Mouse (Mus musculus): ENCODE measurements at regions not wholly inside any gene's neighbourhood (a gene's known extent, or its start where the extent isn't known, plus 50 kb on each side); places are given as distances from the start of the nearest gene placed in this dataset.

GRCm38 (mm10) chr19:15200792-15201191 is 602.9 kb upstream of the Tle4 start:
- DNase-seq, result no peak

DNA sequence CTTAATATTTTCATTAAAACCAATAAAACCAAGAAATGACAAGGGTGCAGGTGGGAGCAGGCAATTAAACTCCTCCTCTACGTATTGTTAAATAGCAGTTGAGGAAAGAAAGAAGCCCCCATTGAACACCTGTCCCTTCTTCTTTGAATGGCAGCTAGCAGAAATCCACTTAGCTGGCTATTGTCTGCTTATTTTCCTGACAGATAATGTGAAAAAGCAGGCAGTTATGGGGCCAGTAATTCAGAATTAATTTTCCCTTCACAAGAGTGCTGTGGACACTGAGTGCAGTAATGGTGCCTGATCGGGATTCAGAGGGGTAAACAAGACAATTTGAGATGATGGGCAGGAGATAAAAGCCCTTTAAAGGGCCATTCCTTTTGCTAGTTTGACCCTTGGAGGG is 602.5 kb upstream of the Tle4 start:
- no peak for DNase-seq

- no peak for DNase-seq
These were observed 601.8 kb upstream of the Tle4 start for GRCm38 (mm10) chr19:15199692-15200091.

GRCm38 (mm10) chr19:15175221-15175620 is 577.4 kb upstream of the Tle4 start:
- no peak for DNase-seq

DNA sequence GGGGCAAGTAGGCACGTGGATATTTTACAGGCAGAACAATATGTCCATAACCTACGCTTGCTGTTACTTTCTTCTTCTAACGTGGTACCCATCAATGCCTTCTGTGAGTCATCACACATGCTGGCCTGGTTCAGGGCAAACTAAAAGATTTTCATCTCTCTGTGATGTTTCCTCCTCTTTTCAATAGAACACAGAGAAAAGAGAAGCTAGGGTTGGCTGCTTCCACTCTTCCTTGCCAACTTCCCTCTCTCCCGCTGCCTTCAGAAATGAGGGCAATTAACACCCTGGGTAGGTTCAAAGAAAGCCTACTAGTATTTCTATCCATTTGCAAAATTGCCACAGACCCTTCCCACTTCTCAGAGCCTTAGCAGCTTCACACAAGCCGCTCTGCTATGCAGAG is 575.5 kb upstream of the Tle4 start:
- no peak for DNase-seq

DNA sequence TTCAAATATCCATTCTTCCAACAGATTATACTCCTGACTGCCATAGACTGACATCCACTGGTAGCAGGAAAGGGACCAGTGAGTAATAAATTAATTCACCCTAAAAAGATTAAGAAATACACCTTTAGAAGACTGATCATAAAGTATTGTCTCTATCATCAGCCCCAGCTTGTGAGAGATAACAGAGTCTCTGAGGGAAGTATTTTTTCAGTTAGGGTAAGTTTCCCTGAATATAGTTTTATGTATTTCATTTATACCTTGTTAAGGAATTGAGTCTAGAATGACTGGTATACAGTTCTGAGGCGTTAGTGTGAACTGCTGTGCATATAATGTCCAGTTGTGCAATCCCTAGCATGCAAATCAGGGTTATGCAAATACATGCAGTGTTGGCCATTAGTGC is 569.3 kb upstream of the Tle4 start:
- DNase-seq, result no peak

DNA sequence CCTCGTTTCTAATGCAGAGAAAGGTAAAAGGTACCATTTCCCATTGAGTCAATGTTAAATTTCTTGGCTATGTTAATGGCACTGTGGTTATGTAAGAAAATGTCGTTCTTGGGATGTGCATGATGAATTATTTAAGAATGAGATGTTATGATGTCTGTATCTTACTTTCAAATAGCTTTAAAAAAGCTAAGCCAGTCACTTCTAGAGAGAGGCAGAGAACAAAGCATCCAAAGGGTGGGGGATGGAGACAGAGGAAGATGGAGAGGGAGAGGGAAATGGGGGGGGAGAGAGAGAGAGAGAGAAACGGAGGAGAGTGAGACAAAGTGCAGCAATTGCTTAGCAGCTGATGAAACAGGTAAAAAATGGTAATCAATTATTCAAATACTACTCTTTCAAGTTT is 562.8 kb upstream of the Tle4 start:
- no peak for DNase-seq

- no peak for DNase-seq
These were observed 560.8 kb upstream of the Tle4 start for GRCm38 (mm10) chr19:15158653-15159052.

GRCm38 (mm10) chr19:15158177-15158576 is 560.3 kb upstream of the Tle4 start:
- no peak for DNase-seq

DNA sequence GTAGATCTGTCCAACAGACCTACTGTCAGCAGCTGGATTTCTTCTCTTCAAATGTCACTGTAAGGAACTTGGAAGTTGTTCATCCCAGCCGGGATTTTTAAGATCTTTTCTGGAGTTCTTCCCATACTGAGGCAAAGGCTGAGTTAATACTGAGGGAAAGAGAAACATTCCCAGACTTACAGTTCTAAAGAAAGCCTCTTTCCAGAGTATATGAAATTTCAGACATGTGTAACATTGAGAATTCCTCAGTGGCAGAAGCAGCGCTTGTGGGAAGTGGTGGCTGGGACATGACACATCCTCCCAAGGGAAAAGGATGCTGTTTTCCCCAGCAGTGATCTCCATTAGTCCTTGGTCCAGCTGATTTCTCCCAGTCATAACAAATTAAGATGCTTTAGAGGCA is 556.8 kb upstream of the Tle4 start:
- DNase-seq, result no peak

DNA sequence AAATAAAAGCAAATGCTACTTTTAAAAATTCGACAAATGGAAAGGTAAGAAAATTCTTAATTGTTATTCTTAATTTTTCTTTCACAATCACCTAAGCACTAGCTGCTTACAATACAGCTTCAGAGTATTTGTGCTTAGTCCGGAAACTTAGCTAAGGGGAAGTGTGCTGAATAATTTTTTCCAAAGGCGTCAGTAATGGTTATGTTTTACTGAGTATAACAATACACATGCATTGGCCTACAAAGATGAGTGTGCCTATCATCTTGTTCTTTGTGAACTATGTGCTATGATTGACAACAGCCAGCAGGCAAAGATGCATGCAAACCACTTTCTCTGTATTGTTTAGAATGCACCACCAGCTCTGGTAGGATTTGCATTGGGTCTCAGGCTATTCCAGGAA is 548.5 kb upstream of the Tle4 start:
- no peak for DNase-seq

DNA sequence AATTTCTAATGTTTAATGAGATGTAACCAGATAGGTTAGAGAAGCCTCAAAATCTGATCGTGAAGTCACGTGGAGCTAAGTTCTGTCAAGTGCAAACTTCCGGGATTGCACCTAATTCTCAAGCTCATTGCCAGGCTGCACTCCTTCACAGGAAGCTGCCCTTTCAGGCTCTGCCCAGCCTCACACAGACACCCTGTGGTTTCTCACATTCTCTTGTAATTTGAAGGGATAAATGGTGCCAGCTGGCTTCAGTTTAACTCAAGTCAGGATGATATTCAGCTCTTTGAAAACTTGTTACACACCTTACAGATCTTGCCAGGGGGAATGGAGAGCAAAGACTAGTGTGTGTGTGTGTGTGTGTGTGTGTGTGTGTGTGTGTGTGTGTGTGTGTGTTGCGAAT is 529.3 kb upstream of the Tle4 start:
- DNase-seq, result no peak

DNA sequence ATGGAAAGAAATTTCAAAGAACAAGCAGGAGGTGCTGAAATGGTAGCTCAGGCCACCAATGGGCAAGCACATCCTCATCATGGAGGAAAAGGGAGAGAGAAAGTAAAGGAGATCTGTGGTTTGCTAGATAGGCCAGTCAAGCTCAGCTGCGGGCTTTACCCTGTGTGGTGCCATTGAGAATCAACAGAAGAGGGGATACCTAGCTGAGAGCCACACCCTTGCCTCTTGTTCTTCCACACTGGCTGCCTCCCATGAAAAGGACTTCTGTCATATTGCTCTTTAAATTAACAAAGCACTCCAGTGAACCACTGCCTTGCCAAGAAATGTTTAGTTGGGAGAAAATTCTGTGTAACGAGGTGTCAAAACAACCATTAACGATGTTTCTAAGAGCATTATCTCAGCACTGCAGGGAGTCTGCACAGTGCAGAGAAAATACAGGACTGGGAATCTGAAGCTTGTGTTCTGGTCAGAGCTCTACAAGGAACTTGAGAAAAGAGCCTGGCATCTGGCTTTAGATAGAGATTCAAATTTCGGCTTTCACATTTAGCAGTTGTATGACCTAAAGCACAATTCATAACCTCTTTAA is 510.7 kb upstream of the Tle4 start:
- no peak for DNase-seq

GRCm38 (mm10) chr19:15095054-15095453 is 497.2 kb upstream of the Tle4 start:
- DNase-seq, result no peak

GRCm38 (mm10) chr19:15093534-15093933 is 495.7 kb upstream of the Tle4 start:
- no peak for DNase-seq

GRCm38 (mm10) chr19:15080638-15081037 is 482.8 kb upstream of the Tle4 start:
- no peak for DNase-seq

DNA sequence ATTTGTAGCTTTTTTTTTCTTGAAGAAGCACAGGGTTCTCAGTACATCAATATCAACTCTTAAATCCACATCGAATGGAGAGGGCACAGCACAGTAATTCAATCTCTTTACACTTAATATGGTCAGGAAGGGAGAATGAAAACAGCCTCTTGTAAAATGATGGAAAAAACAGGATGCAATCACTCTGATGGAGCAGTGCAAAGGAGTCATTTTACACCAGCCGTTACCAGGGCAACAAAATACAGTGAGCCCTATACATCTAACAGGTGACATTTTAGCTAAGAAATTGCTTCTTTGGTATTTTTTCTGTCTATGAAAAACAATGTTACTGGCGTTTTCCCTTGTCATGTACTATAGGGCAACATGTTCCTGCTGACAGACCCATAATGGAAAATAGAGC is 459.9 kb upstream of the Tle4 start:
- no peak for DNase-seq

GRCm38 (mm10) chr19:15053582-15054141 is 455.8 kb upstream of the Tle4 start:
- no peak for DNase-seq

- DNase-seq, result no peak
These were observed 454.9 kb upstream of the Tle4 start for GRCm38 (mm10) chr19:15052642-15053239.

DNA sequence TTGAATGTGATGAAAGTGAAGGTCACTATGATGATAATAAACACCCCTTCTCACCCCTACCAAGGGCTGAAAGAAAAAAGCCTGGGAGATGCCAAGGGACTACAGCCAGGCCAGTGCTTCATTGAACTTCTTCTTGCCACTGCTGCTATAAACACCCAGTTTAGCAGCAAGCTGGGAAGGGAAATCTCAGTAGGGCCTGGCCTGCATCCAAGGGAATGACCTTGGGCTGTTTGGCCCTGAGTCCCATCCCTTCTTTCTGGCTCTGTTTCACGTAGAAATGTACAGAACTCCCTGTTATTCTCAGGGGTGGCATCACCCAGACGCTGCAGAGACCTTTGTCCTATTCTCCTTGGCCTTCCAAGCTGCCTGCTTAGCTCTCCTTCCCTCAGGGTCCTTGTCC is 450.0 kb upstream of the Tle4 start:
- DNase-seq, result no peak

DNA sequence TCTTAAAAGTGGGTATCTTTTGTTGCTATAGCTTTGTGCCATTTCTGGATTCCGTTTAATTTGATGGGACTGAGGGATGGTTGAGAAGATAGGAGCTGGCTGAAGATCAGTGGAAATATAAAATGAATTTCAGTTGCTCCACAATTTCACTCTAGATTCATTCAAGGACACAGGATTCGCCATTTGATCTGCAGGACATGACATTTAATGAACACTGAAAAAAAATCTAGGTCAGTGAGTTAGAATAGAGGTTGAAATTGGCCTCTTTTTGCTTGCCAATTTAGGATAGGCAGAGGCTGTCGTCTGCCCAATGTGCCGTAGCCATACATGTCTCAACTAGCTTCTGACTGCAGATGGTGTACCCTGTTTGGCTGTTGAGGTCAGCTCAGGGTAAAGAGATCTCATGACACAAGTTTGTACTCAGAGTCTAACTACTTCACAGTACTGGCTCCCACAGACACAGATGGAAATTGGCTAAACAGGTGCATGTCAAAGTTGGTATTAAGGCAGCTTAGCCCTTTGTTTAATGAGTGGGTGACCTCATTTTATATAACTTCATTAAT is 449.5 kb upstream of the Tle4 start:
- DNase-seq, result no peak

GRCm38 (mm10) chr19:15035554-15035953 is 437.7 kb upstream of the Tle4 start:
- DNase-seq, result peak; percentile 65 to 81

GRCm38 (mm10) chr19:15033921-15034320 is 436.1 kb upstream of the Tle4 start:
- DNase-seq, result no peak

- no peak for DNase-seq
These were observed 435.5 kb upstream of the Tle4 start for GRCm38 (mm10) chr19:15033396-15033795.

Measured in kidney, postnatal 25 days (tissue).